Mouse (Mus musculus) MEL (cell line): Measurements from ENCODE around the gene Prkg2. TPM values are rescaled to one million over a fixed set of nuclear protein-coding genes. Genes with fewer than 3 reads are reported as not detected.

Source experiments
- DNase-seq: peaks from one replicate; pipeline ENCODE4 v3.0.0; 2011; ENCODE audit warnings: low read depth, low spot score
- H3K27ac ChIP-seq: 2 replicates; pipeline ENCODE4 v1.5.1; 2012; ENCODE audit warnings: low read depth, mild to moderate bottlenecking, control low read depth, low read length, moderate library complexity; ENCODE audit not compliant: control insufficient read depth
- H3K27me3 ChIP-seq, 2 experiments: fragments of 150-350 bp in 1 of 2; sonication (generic) in 1 of 2; 2 replicates each; pipeline ENCODE4 v1.6.1; 2012; ENCODE audit warnings: low read length in 2 of 2, mild to moderate bottlenecking in 2 of 2, improper control_type of control experiment in 1 of 2, moderate library complexity in 1 of 2; ENCODE audit not compliant: insufficient read depth in 2 of 2, control insufficient read depth in 1 of 2
- H3K36me3 ChIP-seq, 2 experiments: 2 replicates each; pipeline ENCODE4 v1.6.1; 2012 to 2014; ENCODE audit warnings: low read length in 2 of 2, improper control_type of control experiment in 1 of 2, inconsistent platforms in 1 of 2, mild to moderate bottlenecking in 1 of 2; ENCODE audit not compliant: insufficient read depth in 2 of 2, control insufficient read depth in 1 of 2
- H3K4me1 ChIP-seq, 2 experiments: fragments of 150-350 bp in 1 of 2; sonication (generic) in 1 of 2; 2 replicates each; pipeline ENCODE4 v1.6.1; 2012; ENCODE audit warnings: low read length in 2 of 2, improper control_type of control experiment in 1 of 2, mild to moderate bottlenecking in 1 of 2; ENCODE audit not compliant: insufficient read depth in 2 of 2, control insufficient read depth in 1 of 2
- H3K4me3 ChIP-seq, 2 experiments: fragments of 150-350 bp in 1 of 2; sonication (generic) in 1 of 2; 2 replicates each; pipeline ENCODE4 v1.5.1; 2012; ENCODE audit warnings: low read depth in 2 of 2, low read length in 2 of 2, mild to moderate bottlenecking in 2 of 2, moderate library complexity in 2 of 2, control low read depth in 1 of 2, improper control_type of control experiment in 1 of 2; ENCODE audit not compliant: control insufficient read depth in 1 of 2, insufficient read depth in 1 of 2
- H3K79me2 ChIP-seq: 2 replicates; pipeline ENCODE4 v1.6.1; 2012; ENCODE audit warnings: mild to moderate bottlenecking, low read length, moderate library complexity; ENCODE audit not compliant: control insufficient read depth, poor library complexity, insufficient read depth
- H3K9ac ChIP-seq: 2 replicates; pipeline ENCODE4 v1.6.1; 2012; ENCODE audit warnings: low read depth, mild to moderate bottlenecking, control low read depth, low read length, moderate library complexity; ENCODE audit not compliant: control insufficient read depth, poor library complexity, severe bottlenecking
- H3K9me3 ChIP-seq: fragments of 150-350 bp; sonication (generic); replicated peaks from 2 replicates; pipeline ENCODE4 v1.6.1; 2012; ENCODE audit warnings: mild to moderate bottlenecking, low read length, improper control_type of control experiment, moderate library complexity; ENCODE audit not compliant: insufficient read depth
- CHD1 ChIP-seq: IDR thresholded peaks from 2 replicates; pipeline ENCODE4 v1.6.1; 2012; ENCODE audit warnings: low read depth, mild to moderate bottlenecking, inconsistent platforms, low read length, improper control_type of control experiment
- ELF1 ChIP-seq: IDR thresholded peaks from 2 replicates; pipeline ENCODE4 v1.6.1; 2014; ENCODE audit warnings: low read depth, mild to moderate bottlenecking, inconsistent platforms, low read length, improper control_type of control experiment, moderate library complexity
- MAFK ChIP-seq: IDR thresholded peaks from 2 replicates; pipeline ENCODE4 v1.6.1; 2011; ENCODE audit warnings: low read depth, mild to moderate bottlenecking, low read length, improper control_type of control experiment, borderline replicate concordance
- MEF2A ChIP-seq: IDR thresholded peaks from 2 replicates; pipeline ENCODE4 v1.6.1; 2014; ENCODE audit warnings: low read depth, mild to moderate bottlenecking, inconsistent platforms, low read length, improper control_type of control experiment; ENCODE audit not compliant: poor library complexity, insufficient replicate concordance, severe bottlenecking; ENCODE audit errors: extremely low read depth
- MYB ChIP-seq: IDR thresholded peaks from 2 replicates; pipeline ENCODE4 v1.6.1; 2011; ENCODE audit warnings: mild to moderate bottlenecking, low read depth, low read length, improper control_type of control experiment
- NELFE ChIP-seq: IDR thresholded peaks from 2 replicates; pipeline ENCODE4 v1.6.1; 2011; ENCODE audit warnings: low read depth, low read length, improper control_type of control experiment
- POLR2AphosphoS2 ChIP-seq: IDR thresholded peaks from 2 replicates; pipeline ENCODE4 v1.6.1; 2011; ENCODE audit warnings: low read length, improper control_type of control experiment
- RCOR1 ChIP-seq: IDR thresholded peaks from 2 replicates; pipeline ENCODE4 v1.6.1; 2012; ENCODE audit warnings: low read depth, mild to moderate bottlenecking, inconsistent platforms, low read length, improper control_type of control experiment
- SIN3A ChIP-seq: IDR thresholded peaks from 2 replicates; pipeline ENCODE4 v1.6.1; 2012; ENCODE audit warnings: low read length, improper control_type of control experiment, inconsistent platforms
- polyA plus RNA-seq, 2 experiments: library from polyadenylated mRNA; stranded (reverse) in 1 of 2; unstranded in 1 of 2; fragments of >175 nt in 1 of 2; fragments of >200 nt in 1 of 2; gene quantifications; 2 replicates each; pipeline versions ENCODE4 v1.2.1 to v1.2.4; 2012; ENCODE audit warnings: low replicate concordance in 2 of 2, low read depth in 1 of 2; ENCODE audit not compliant: insufficient read length in 2 of 2, insufficient read depth in 1 of 2, missing spikeins in 1 of 2
- total RNA-seq: library from RNA; depleted of rRNA; stranded (reverse); fragments of 300-350 nt; gene quantifications from 2 replicates; pipeline ENCODE4 v1.2.3, GENCODE M21; 2012

The Prkg2 gene
- total and polyA plus RNA-seq, 3 experiments = not detected

- H3K79me2 ChIP-seq = no peaks in the 10 kb centered on the region
Observed at GRCm38 (mm10) chr5:98940731-98941130, 96.4 kb downstream of the Prkg2 start.

GRCm38 (mm10) chr5:98939631-98940208 is 97.4 kb downstream of the Prkg2 start:
- Histone ChIP-seq H3K9me3 (no peaks in the 10 kb centered on the region), H3K79me2 (no peaks in the 10 kb centered on the region), H3K27me3 (no peaks in the 10 kb centered on the region), H3K4me3 (no peak overlapping the region), H3K4me1 (no peaks in the 10 kb centered on the region), H3K27ac (no peak overlapping the region), H3K9ac (no peak overlapping the region), H3K36me3 (no peaks in the 10 kb centered on the region)
- DNase-seq = no peak
- TF ChIP-seq SIN3A = no peak

More at GRCm38 (mm10) chr5:98940731-98941130, 96.4 kb downstream of the Prkg2 start:
- Histone ChIP-seq H3K9me3 (no peaks in the 10 kb centered on the region), H3K9ac (no peak overlapping the region), H3K27ac (no peak overlapping the region), H3K27me3 (no peaks in the 10 kb centered on the region), H3K4me3 (no peak overlapping the region), H3K36me3 (no peaks in the 10 kb centered on the region), H3K4me1 (no peaks in the 10 kb centered on the region)
- no peak for DNase-seq
- TF ChIP-seq ELF1 = no peak
- TF ChIP-seq POLR2AphosphoS2 = no peak
- no peak for TF ChIP-seq RCOR1

- Histone ChIP-seq H3K4me1 (no peaks in the 10 kb centered on the region), H3K27me3 (no peaks in the 10 kb centered on the region), H3K27ac (no peak overlapping the region), H3K36me3 (no peaks in the 10 kb centered on the region)
- DNase-seq = no peak
- TF ChIP-seq MEF2A (no peak), MYB (no peak), CHD1 (no peak), NELFE (no peak), MAFK (no peak), POLR2AphosphoS2 (no peak)
- TF ChIP-seq, all 39 proteins: peak for 0
- no peak overlapping the region for H3K4me3 ChIP-seq
- H3K9ac ChIP-seq = no peak overlapping the region
- no peaks in the 10 kb centered on the region for H3K9me3 ChIP-seq
- H3K79me2 ChIP-seq = no peaks in the 10 kb centered on the region
Observed at GRCm38 (mm10) chr5:98939116-98939515, 98.0 kb downstream of the Prkg2 start.
